Mouse (Mus musculus): ENCODE results near the gene Sema5a. TPM values are rescaled to one million over a fixed set of nuclear protein-coding genes. Genes with fewer than 3 reads are reported as not detected.

The Sema5a gene
- polyA plus RNA-seq, 1 experiment, result 6.4 TPM

DNA sequence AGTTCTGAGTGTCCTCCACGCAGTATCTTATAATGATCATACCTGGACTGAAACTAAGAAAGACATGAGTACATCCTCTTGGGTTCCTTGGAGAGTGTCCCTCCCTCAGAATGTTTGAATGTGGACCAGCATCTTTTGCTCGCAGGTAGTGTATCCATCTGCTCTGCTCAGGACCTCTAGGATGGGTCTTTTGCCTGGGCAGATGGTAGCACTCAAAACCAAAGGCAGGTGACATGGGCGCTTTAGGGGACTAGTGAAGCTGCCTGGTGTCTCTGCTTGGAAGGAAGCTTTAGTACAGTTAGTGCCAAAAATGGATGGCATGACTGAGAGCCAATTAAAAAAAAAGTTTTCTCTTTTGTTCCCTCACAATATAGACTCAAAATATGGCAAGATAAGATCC is 93.2 kb downstream of the Sema5a start:
- Histone ChIP-seq H3K4me3 (ENCODE audit: insufficient read depth, poor library complexity, severe bottlenecking) (no peak overlapping the region), H3K79me3 (ENCODE audit: low read depth) (peaks cover 1% of the 10 kb centered on the region), H3K27me3 (ENCODE audit: control insufficient read depth, insufficient read depth, insufficient read length) (no peaks in the 10 kb centered on the region), H3K79me2 (ENCODE audit: control insufficient read depth, insufficient read depth) (peaks cover 5% of the 10 kb centered on the region), H3ac (ENCODE audit: control insufficient read depth, insufficient read length, low read depth) (no peak overlapping the region), H3K36me3 (ENCODE audit: control insufficient read depth, insufficient read depth) (no peaks in the 10 kb centered on the region)
- no peak for TF ChIP-seq MYOD1 (IDR thresholded peaks at IDR 0.05; ENCODE audit: control insufficient read depth, insufficient read length, low read depth)
- no peak for TF ChIP-seq CEBPB (IDR thresholded peaks at IDR 0.05; ENCODE audit: low read depth)
- TF ChIP-seq FOSL1 (IDR thresholded peaks at IDR 0.05; ENCODE audit: insufficient read depth, low read length, poor library complexity, severe bottlenecking), result no peak

DNA sequence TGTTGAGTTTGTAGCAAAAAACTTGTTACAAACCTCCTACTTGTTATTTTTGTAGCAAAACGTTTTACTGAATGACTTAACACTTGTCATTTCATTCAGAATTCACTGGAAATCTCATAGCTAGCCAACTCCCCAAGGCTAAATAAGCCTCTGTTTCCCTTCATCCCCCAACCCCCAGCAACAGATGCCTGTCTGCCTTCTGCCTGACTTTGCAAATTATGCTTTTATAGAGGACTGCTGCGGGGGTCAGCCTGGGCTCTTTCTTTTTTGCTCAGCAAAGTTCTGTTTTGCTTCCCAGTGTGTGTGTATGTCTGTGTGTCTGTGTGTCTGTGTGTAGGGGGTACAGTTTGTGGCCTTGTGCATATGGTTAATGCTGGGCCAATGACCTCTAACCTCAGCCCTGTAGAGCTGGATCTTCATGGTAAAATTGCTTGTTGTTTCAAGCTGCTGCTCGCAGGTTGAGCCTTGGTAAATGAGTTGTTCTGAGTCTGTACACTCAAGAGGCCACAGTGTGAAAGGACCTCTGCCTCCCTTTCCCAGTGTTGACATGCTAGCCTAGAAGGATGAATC is 94.2 kb downstream of the Sema5a start:
- no peaks in the 10 kb centered on the region for H3K27me3 ChIP-seq (ENCODE audit: control insufficient read depth, insufficient read depth, insufficient read length)
- TF ChIP-seq FOSL1 (IDR thresholded peaks at IDR 0.05; ENCODE audit: insufficient read depth, low read length, poor library complexity, severe bottlenecking) (no peak), MYOG (IDR thresholded peaks at IDR 0.05; ENCODE audit: control insufficient read depth, extremely low read depth, insufficient read length) (no peak), MYOD1 (IDR thresholded peaks at IDR 0.05; ENCODE audit: control insufficient read depth, insufficient read length, low read depth) (no peak), MAX (IDR thresholded peaks at IDR 0.05) (no peak), USF1 (IDR thresholded peaks at IDR 0.05; ENCODE audit: low read depth) (no peak), CEBPB (IDR thresholded peaks at IDR 0.05; ENCODE audit: low read depth) (no peak), CTCF (IDR thresholded peaks at IDR 0.05; ENCODE audit: control insufficient read depth, insufficient read depth, insufficient read length) (no peak)
- peaks cover 5% of the 10 kb centered on the region for H3K79me2 ChIP-seq (ENCODE audit: control insufficient read depth, insufficient read depth)
- no peaks in the 10 kb centered on the region for H3K36me3 ChIP-seq (ENCODE audit: control insufficient read depth, insufficient read depth)
- no peak overlapping the region for H3K4me3 ChIP-seq (ENCODE audit: insufficient read depth, poor library complexity, severe bottlenecking)
- H3ac ChIP-seq (ENCODE audit: control insufficient read depth, insufficient read length, low read depth), result no peak overlapping the region
- H3K79me3 ChIP-seq (ENCODE audit: low read depth), result peaks cover 1% of the 10 kb centered on the region

DNA sequence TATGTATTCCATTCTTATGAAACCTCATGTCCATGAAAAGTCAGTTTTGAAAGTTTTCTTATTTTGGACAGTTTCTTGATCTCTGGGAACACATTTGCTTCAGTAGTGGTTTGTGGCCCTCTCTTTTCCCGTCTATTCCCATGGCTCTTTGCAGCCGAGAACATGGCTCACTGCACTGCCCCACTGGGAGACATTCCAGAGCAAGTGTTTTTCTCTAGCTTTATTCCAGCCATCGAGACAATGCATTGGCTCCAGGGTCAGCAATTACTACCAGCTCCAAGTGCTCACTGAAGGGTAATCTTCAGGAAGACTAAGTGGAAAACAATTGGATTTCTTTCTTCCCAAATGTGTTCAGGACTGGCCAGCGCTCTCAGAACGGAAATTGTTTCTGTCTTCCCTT is 94.8 kb downstream of the Sema5a start:
- Histone ChIP-seq H3K4me3 (ENCODE audit: insufficient read depth, poor library complexity, severe bottlenecking) (no peak overlapping the region), H3K79me2 (ENCODE audit: control insufficient read depth, insufficient read depth) (peaks cover 5% of the 10 kb centered on the region), H3K27me3 (ENCODE audit: control insufficient read depth, insufficient read depth, insufficient read length) (no peaks in the 10 kb centered on the region), H3K36me3 (ENCODE audit: control insufficient read depth, insufficient read depth) (no peaks in the 10 kb centered on the region), H3ac (ENCODE audit: control insufficient read depth, insufficient read length, low read depth) (no peak overlapping the region), H3K79me3 (ENCODE audit: low read depth) (peaks cover 1% of the 10 kb centered on the region)
- TF ChIP-seq CTCF (IDR thresholded peaks at IDR 0.05; ENCODE audit: control insufficient read depth, insufficient read depth, insufficient read length) (no peak), USF1 (IDR thresholded peaks at IDR 0.05; ENCODE audit: low read depth) (no peak), MAX (IDR thresholded peaks at IDR 0.05) (no peak)

DNA sequence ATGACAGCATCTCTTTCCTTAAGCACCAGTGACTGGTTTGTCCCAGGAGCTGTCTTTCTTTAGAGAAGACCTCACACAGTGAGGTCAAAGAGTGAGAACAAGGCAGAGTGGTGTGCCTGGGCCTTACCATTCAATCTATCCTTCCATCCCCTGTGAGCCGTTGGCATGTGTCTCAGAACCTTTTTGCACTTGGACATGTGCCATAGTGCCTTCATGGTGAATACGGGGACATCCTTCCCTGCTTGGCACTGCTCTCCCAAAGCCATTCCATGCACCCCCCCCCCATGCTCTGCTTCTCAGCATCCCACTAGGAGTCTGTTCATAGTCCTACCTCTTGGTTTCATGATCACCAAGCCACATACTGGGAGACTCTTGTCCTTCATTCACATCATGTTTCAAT is 96.8 kb downstream of the Sema5a start:
- TF ChIP-seq MAX (IDR thresholded peaks at IDR 0.05) (no peak), USF1 (IDR thresholded peaks at IDR 0.05; ENCODE audit: low read depth) (no peak), CTCF (IDR thresholded peaks at IDR 0.05; ENCODE audit: control insufficient read depth, insufficient read depth, insufficient read length) (no peak), MYOD1 (IDR thresholded peaks at IDR 0.05; ENCODE audit: control insufficient read depth, insufficient read length, low read depth) (no peak), MYOG (IDR thresholded peaks at IDR 0.05; ENCODE audit: control insufficient read depth, extremely low read depth, insufficient read length) (no peak), CEBPB (IDR thresholded peaks at IDR 0.05; ENCODE audit: low read depth) (no peak)
- Histone ChIP-seq H3K4me3 (ENCODE audit: insufficient read depth, poor library complexity, severe bottlenecking) (no peak overlapping the region), H3ac (ENCODE audit: control insufficient read depth, insufficient read length, low read depth) (no peak overlapping the region), H3K79me3 (ENCODE audit: low read depth) (no peaks in the 10 kb centered on the region), H3K36me3 (ENCODE audit: control insufficient read depth, insufficient read depth) (no peaks in the 10 kb centered on the region), H3K27me3 (ENCODE audit: control insufficient read depth, insufficient read depth, insufficient read length) (no peaks in the 10 kb centered on the region), H3K79me2 (ENCODE audit: control insufficient read depth, insufficient read depth) (peaks cover 5% of the 10 kb centered on the region)

DNA sequence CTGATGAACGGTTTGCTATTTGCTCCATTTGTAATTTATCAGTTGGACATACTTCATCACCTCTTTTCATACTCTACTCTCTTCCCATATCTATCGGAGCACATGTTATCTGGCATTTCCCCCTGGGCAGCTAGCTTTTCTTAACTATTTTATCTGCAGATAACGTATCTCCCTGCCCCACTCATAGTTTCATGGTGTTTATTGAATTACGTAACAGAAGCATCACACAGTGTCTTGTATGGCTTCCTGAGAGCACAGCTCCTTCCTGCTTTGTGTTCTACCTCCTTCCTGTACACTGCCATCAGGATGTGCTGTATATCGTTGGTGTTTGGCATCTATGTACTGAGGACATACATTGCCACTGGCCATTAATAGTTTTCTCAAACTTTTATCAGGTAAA is 98.9 kb downstream of the Sema5a start:
- Histone ChIP-seq H3ac (ENCODE audit: control insufficient read depth, insufficient read length, low read depth) (no peak overlapping the region), H3K79me2 (ENCODE audit: control insufficient read depth, insufficient read depth) (peaks cover 5% of the 10 kb centered on the region), H3K36me3 (ENCODE audit: control insufficient read depth, insufficient read depth) (no peaks in the 10 kb centered on the region), H3K4me3 (ENCODE audit: insufficient read depth, poor library complexity, severe bottlenecking) (no peak overlapping the region), H3K27me3 (ENCODE audit: control insufficient read depth, insufficient read depth, insufficient read length) (no peaks in the 10 kb centered on the region), H3K79me3 (ENCODE audit: low read depth) (no peaks in the 10 kb centered on the region)
- no peak for TF ChIP-seq USF1 (IDR thresholded peaks at IDR 0.05; ENCODE audit: low read depth)

DNA sequence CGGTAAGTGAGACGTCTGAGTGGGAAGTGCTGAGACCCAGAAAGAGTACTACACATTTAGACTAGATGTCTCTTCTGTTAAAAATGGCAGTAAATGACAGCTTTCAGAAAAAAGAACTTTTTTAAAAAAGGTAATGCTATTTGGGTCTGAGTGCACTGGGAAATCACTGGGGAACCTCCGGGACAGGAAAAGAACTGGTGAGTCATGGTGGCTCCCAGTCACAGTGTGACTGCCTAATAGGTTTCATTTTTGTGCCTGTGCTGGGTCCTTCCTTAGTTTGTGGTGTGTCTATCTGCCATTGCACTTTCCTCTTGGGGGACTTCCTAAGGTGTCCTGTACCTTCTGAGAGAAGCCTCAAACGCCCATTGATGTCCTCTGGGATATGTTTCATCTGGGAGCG is 102.7 kb downstream of the Sema5a start:
- H3K79me3 ChIP-seq (ENCODE audit: low read depth), result no peaks in the 10 kb centered on the region
- no peaks in the 10 kb centered on the region for H3K79me2 ChIP-seq (ENCODE audit: control insufficient read depth, insufficient read depth)
- H3K27me3 ChIP-seq (ENCODE audit: control insufficient read depth, insufficient read depth, insufficient read length), result no peaks in the 10 kb centered on the region
- H3ac ChIP-seq (ENCODE audit: control insufficient read depth, insufficient read length, low read depth), result no peak overlapping the region
- TF ChIP-seq FOSL1 (IDR thresholded peaks at IDR 0.05; ENCODE audit: insufficient read depth, low read length, poor library complexity, severe bottlenecking) (peak; percentile 19), USF1 (IDR thresholded peaks at IDR 0.05; ENCODE audit: low read depth) (no peak), CTCF (IDR thresholded peaks at IDR 0.05; ENCODE audit: control insufficient read depth, insufficient read depth, insufficient read length) (no peak)
- H3K4me3 ChIP-seq (ENCODE audit: insufficient read depth, poor library complexity, severe bottlenecking), result peak overlapping the region; percentile 16
- no peaks in the 10 kb centered on the region for H3K36me3 ChIP-seq (ENCODE audit: control insufficient read depth, insufficient read depth)
